8 mouse cellular contexts compared by ENCODE assay signal in genomic region chr19:23140689-23141317, GRCm38 (mm10). TPM values are rescaled to one million over a fixed set of nuclear protein-coding genes. Genes with fewer than 3 reads are reported as not detected.
DNase-seq lines count a peak whose midpoint lies in the region; ATAC-seq and TF ChIP-seq lines count a peak whose summit lies in the region.

Gene Klf9, plus strand, starts transcription at chr19:23141226.

- DNase-seq in MN1 (ENCODE audit: low spot score) = peak; percentile 94
- peak; percentile 96 for DNase-seq in cerebellum, adult 9-10 months
- peak; percentile 90 for DNase-seq in forelimb bud, embryonic 11.5 days (ENCODE audit: low read depth, low spot score)
- DNase-seq in heart, postnatal 4 days = peak; percentile 94
- DNase-seq in layer of hippocampus, adult 8-10 months (ENCODE audit: low spot score in 2 of 2) = peak; percentile 97 to 99
- peak; percentile 94 for DNase-seq in lung, embryonic 14.5 days
- DNase-seq in thymus, adult 18-20 months = peak; percentile 67 to 82

- peaks cover under 1% of the 10 kb centered on the region; the same call in 1 of the 2 replicates for H3K4me1 ChIP-seq in lung, embryonic 14.5 days (ENCODE audit: insufficient read depth)

- peaks cover 24% of the 10 kb centered on the region; the same call in 1 of the 2 replicates for H3K27me3 ChIP-seq in lung, embryonic 14.5 days (ENCODE audit: insufficient read depth, low read length)

- 0% methylated on average over 52 of the region's 52 CpGs for whole genome bisulfite sequencing in lung, embryonic 14.5 days

- peak within 1 kb of the TSS; percentile 62 for H3K4me3 ChIP-seq in lung, embryonic 14.5 days (ENCODE audit: low read depth, low read length)

- H3K9me3 ChIP-seq in lung, embryonic 14.5 days (ENCODE audit: low read depth, low read length) = no peaks in the 10 kb centered on the region

- ATAC-seq in lung, embryonic 14.5 days (ENCODE audit: insufficient read depth) = peak; percentile 96
- ATAC-seq in neutrophil, adult 5-6 weeks (ENCODE audit: extremely low read depth, insufficient number of reproducible peaks, low FRiP score, poor library complexity, severe bottlenecking) = peak; percentile 89

- H3K4me2 ChIP-seq in lung, embryonic 14.5 days = peak within 1 kb of the TSS; percentile 98

- no peaks in the 10 kb centered on the region for H3K36me3 ChIP-seq in lung, embryonic 14.5 days (ENCODE audit: insufficient read depth)

- H3K9ac ChIP-seq in lung, embryonic 14.5 days = peak within 1 kb of the TSS; percentile 72

- H3K27ac ChIP-seq in lung, embryonic 14.5 days (ENCODE audit: low read depth) = peak within 1 kb of the TSS; percentile 92

- no peak for TF ChIP-seq CTCF in lung, embryonic 14.5 days (IDR thresholded peaks at IDR 0.05; ENCODE audit: low read depth)

RNA-seq across cellular contexts. Expression of gene Klf9, which starts in this region (rescaled TPM):
- total RNA-seq in heart, postnatal 4 days (2021) = 10 to 100 TPM; 26.9 to 27.3 TPM
- 100 to 1,000 TPM; 136 to 156 (median 140) TPM for total RNA-seq in layer of hippocampus, adult 8-10 months (2022)
- polyA plus RNA-seq in lung, embryonic 14.5 days (2014; fragmentation: Nextera tagmentation; extraction: Ambion mirVana) = 2.0 and 2.3 TPM in 2 replicates
- 3.0 and 4.9 TPM in 2 replicates for total RNA-seq in neutrophil, adult 5-6 weeks (2017)

Comparison
In these comparisons a context has a peak if more than half of its experiments do, and no peak if none do; other contexts are left out.
1. Peak in every context shown above with its lines: DNase-seq, ATAC-seq, H3K4me3 ChIP-seq and H3K27ac ChIP-seq.
2. RNA of gene Klf9 (total RNA-seq): 136 to 156 TPM in layer of hippocampus, adult 8-10 months; 26.9 to 27.3 TPM in heart, postnatal 4 days and 3.0 to 4.9 TPM in neutrophil, adult 5-6 weeks; every median in the first group is over 4 times any median in the second.